Mouse (Mus musculus): ENCODE data around the gene Comtd1. TPM values are rescaled to one million over a fixed set of nuclear protein-coding genes. Genes with fewer than 3 reads are reported as not detected.

The Comtd1 gene
- 10 to 100 TPM in 22 of 26 experiments, 1 to 10 TPM in 4; 5.4 to 30.4 (median 18.9) TPM for total RNA-seq (2018; cell fraction: chromatin; rRNA removed)
- 10 to 100 TPM; 26.9 to 54.3 (median 43.4) TPM for total RNA-seq (2018; cell fraction: cytosol; rRNA removed)
- total RNA-seq (2018; cell fraction: nucleus; rRNA removed): 10 to 100 TPM in 25 of 26 experiments, 1 to 10 TPM in 1; 9.2 to 42.0 (median 25.0) TPM
- polyA plus RNA-seq (2018): 7.5 to 38.3 TPM (median 24.5 TPM) in 3 replicates

DNA sequence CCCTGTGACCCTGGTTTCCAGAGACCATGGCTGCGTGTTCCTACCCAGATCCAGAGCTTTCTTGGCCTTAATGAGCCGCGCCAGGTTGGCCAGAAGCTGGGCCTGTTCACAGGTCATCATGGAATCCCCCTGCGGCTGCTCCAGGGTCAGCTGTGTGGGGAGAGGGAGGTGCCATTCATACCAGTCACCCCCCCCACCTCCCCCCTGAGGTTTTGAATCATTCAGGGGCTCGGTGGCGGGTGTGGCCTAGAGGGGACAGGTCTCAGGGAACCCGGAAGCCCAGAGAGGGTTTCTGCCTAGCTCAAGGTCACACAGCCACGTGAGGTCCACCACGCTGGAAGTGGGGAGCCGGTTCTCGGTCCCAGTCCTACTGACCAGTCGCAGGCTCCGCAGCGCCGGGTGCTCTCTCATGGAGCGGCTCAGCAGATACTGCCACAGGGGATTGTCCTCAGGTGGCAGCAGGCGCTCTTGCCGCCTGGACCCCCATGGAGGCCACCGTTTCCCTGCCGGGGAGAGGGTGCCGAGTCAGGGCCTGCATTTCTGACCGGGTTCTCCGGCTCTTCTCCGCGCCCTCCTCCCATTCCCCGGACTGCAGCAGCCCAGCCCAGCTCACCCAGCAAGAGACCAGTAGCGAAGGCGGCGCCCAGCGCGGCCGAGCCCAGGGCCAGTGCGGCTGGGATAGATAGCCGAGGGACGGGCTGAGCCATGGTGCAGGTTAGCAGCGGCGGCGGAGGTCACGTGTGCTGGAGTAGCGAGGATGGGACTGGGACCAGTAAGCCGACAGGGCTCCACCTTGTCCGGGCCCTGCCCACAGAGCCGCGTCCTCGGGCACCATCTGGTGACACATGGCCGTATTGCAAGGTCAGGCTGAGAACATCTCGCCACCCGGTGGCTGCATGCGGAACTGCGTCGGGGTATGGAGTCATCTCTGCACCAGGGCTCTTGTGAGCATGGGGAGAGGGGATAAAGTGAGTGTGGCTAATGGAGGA lies at the start of gene Comtd1:
Gene Comtd1, minus strand, starts transcription at position 812 of the 989 bp plus-strand sequence.
- WGBS (ENCODE audit: missing documents): 1% methylated on average over 51 of the region's 51 CpGs
- peaks cover 25% of the 10 kb centered on the region; the same call in 1 of the 2 replicates for H3K79me2 ChIP-seq (ENCODE audit: inconsistent target)
- peaks cover 29% of the 10 kb centered on the region for H3K36me3 ChIP-seq (ENCODE audit: inconsistent target)
- peak within 1 kb of the TSS; percentile 61 for H3K4me3 ChIP-seq (ENCODE audit: inconsistent target)
- peak within 1 kb of the TSS; percentile 69 for H3K27ac ChIP-seq

DNA sequence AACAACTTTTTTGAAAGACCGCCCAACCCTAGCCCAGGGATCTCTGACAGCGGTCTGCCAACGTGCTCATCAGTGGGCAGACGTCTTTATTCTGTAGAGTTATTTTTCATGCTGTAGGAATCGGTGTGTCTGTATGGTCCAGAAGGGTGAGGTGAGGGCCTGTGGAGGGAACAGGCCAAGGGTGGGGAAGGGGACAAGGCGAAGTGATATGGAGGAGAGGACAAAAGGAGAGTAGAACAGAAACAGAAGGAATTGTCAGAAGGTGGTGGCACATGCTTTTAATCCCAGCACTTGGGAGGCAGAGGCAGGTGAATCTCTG lies 43.5 kb upstream of the Comtd1 start:
- Histone ChIP-seq H3K4me3 (ENCODE audit: inconsistent target) (no peak overlapping the region), H3K27ac (no peak overlapping the region), H3K36me3 (ENCODE audit: inconsistent target) (no peaks in the 10 kb centered on the region), H3K79me2 (ENCODE audit: inconsistent target) (no peaks in the 10 kb centered on the region)
- WGBS (ENCODE audit: missing documents): 96% methylated on average over 6 of the region's 6 CpGs

DNA sequence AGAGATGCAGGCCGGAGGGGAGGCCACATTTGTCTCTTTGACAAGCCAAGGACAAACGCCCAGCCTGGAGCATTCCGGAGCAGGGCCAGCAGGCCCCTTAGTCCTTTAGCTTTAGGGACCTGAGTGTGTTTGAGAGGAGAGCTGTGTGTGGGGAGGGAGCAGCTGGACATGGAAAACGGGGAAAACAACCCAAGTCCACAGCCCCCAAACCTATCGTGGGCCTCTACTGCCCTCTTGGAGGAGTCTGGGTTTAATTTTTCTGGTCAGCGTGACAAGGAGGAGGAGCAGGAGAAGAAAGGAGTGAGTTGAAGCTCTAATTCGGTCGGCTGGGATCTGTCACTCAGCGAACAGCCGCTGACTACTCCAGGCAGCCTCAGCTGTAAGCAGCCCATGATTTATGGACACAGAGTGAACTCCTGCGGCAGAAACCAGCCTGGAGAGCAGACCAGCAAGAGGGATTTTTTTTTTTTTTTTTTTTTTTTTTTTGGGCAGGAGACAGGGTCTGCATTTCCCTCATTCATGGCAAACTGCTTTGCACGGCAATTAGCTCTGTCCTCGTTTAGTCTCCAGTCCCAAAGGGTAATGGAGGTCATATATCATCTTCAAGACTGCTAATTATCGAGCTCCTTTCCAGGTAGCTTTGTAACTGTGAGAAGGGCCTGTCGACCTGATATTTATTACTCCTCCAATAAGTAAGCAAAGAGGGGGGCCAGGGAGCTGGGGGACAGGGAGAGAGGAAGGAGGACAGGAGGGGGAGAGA lies 43.0 kb upstream of the Comtd1 start:
- H3K4me3 ChIP-seq (ENCODE audit: inconsistent target): no peak overlapping the region
- no peaks in the 10 kb centered on the region for H3K36me3 ChIP-seq (ENCODE audit: inconsistent target)
- H3K79me2 ChIP-seq (ENCODE audit: inconsistent target): no peaks in the 10 kb centered on the region
- H3K27ac ChIP-seq: no peak overlapping the region
- 75% methylated on average over 13 of the region's 15 CpGs for WGBS (ENCODE audit: missing documents)

DNA sequence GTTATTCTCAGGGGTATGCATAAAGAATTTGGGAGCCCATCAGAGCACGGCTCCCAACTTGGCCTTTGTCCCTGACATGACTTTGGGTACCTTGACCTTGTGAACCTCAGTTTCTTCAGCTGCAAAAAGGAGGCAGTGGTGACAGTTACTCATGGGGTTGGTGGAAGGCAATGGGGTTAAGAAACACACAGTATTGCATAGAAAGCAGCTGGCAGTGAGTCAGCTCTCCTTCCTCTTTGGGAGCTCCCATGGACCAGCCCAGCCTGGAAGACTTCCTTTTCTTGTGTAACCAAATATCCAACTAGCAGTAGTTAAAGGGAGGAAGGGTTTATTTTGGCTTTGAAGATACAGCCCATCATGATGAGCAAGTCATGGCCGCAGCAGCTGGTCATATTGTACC lies 41.7 kb upstream of the Comtd1 start:
- 27% methylated on average over 2 of the region's 2 CpGs for WGBS (ENCODE audit: missing documents)
- no peaks in the 10 kb centered on the region for H3K79me2 ChIP-seq (ENCODE audit: inconsistent target)
- H3K36me3 ChIP-seq (ENCODE audit: inconsistent target): no peaks in the 10 kb centered on the region
- H3K4me3 ChIP-seq (ENCODE audit: inconsistent target): no peak overlapping the region
- H3K27ac ChIP-seq: peak overlapping the region; percentile 71

DNA sequence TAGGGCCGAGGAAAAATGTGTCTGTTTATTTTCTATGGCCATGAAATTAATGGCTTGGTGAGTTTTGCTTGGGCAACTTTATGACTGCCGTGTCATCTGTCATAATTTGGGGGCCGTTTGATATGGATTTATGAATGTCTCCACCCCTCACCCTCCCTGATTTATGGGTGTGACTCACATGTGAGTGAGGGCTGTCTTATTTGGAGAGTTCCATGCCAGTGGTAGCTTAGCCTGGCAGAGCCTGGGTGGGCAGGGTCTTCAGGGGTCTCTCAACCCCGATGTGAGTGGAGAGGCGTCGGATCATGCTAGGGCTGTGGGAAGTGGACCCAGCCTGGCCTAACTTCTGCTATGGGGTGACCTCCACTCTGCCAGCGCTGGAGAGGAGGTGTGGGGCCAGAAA lies 18.0 kb upstream of the Comtd1 start:
- 93% methylated on average over 7 of the region's 7 CpGs for WGBS (ENCODE audit: missing documents)
- no peaks in the 10 kb centered on the region for H3K36me3 ChIP-seq (ENCODE audit: inconsistent target)
- H3K27ac ChIP-seq: no peak overlapping the region
- H3K4me3 ChIP-seq (ENCODE audit: inconsistent target): no peak overlapping the region
- no peaks in the 10 kb centered on the region for H3K79me2 ChIP-seq (ENCODE audit: inconsistent target)

- Histone ChIP-seq H3K36me3 (ENCODE audit: inconsistent target) (no peaks in the 10 kb centered on the region), H3K4me3 (ENCODE audit: inconsistent target) (no peak overlapping the region), H3K27ac (no peak overlapping the region), H3K79me2 (ENCODE audit: inconsistent target) (no peaks in the 10 kb centered on the region)
- 89% methylated on average over 7 of the region's 7 CpGs for WGBS (ENCODE audit: missing documents)
Observed at GRCm38 (mm10) chr14:21866291-21866690, 17.5 kb upstream of the Comtd1 start.

DNA sequence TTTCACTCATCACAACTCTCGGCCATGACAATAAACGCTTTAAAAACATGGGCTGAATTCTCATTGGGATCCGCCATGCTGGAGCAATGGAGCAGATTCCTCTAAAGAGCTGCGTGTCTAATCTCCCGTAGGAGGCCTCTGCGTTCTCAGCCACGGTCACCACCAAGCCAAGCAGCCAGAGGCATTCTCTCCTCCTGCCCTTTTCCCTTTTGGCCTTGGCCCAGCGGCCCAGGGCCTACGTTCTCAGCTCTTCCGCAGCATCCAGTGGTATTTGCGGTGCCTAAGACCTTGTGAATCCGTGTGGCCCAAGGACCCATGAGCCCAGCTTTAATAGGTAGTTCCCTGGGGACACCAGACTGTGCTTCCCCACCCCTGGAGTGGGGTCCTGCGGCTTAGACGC lies 8.1 kb upstream of the Comtd1 start:
- no peaks in the 10 kb centered on the region for H3K36me3 ChIP-seq (ENCODE audit: inconsistent target)
- no peak overlapping the region for H3K4me3 ChIP-seq (ENCODE audit: inconsistent target)
- no peak overlapping the region for H3K27ac ChIP-seq
- 100% methylated on average over 9 of the region's 14 CpGs for WGBS (ENCODE audit: missing documents)
- H3K79me2 ChIP-seq (ENCODE audit: inconsistent target): no peaks in the 10 kb centered on the region

DNA sequence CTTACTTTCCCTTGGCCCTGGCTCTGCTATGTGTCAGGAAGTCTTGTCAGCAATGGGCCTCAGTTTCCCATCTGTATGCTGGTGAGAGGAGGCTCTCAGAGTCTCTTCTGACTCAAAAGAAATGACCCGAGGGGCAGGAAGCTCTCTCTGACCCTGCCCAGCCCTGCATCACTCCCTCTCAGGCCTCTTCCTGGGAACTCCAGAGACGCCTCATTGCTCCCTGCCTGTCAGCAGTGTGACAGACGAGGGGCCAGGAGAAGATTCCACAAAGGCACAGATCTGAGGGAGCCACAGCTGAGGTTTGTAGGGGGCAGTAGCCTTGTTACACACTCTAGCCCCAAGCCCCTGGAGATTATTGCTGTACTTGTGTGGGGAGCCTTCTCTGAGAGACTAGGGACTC lies 7.2 kb upstream of the Comtd1 start:
- WGBS (ENCODE audit: missing documents): 88% methylated on average over 3 of the region's 3 CpGs
- H3K36me3 ChIP-seq (ENCODE audit: inconsistent target): no peaks in the 10 kb centered on the region
- H3K4me3 ChIP-seq (ENCODE audit: inconsistent target): no peak overlapping the region
- no peak overlapping the region for H3K27ac ChIP-seq
- H3K79me2 ChIP-seq (ENCODE audit: inconsistent target): no peaks in the 10 kb centered on the region

- 67% methylated on average over 9 of the region's 9 CpGs for WGBS (ENCODE audit: missing documents)
- H3K79me2 ChIP-seq (ENCODE audit: inconsistent target): no peaks in the 10 kb centered on the region
- no peaks in the 10 kb centered on the region for H3K36me3 ChIP-seq (ENCODE audit: inconsistent target)
- H3K4me3 ChIP-seq (ENCODE audit: inconsistent target): no peak overlapping the region
- no peak overlapping the region for H3K27ac ChIP-seq
Observed at GRCm38 (mm10) chr14:21854271-21854670, 5.5 kb upstream of the Comtd1 start.

DNA sequence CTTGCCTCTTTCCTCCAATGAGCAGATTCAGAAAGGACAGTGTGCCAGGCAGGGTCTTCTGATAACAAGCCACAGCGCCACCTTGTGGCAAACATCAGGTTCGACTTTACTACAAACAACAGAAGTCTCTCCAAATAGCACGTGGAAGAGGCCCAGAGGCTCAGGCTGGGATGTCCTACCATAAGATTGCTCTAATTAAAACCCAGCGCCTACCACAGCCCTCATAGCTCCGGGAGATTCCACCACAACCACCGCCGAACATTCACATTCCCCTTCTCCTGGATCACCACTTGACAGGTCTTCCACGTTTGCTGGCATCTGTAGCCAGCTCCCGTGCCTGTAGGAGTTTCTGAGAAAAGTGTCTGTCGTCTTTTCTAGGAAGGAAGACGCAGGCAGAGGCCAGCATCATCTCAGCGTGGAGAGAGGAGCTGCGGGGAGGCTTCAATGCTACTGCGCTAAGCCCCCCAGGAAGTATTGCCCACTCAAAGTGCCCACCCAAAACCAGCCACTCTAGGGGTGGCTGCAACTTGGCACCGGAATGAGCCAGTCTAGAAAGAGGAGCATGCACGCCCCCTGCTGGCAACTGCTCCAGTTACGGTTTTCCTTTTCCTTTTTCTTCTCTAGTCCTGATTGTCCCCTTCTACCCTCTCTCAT lies 4.8 kb upstream of the Comtd1 start:
- 4% methylated on average over 17 of the region's 17 CpGs for WGBS (ENCODE audit: missing documents)
- Histone ChIP-seq H3K79me2 (ENCODE audit: inconsistent target) (no peaks in the 10 kb centered on the region), H3K4me3 (ENCODE audit: inconsistent target) (no peak overlapping the region), H3K36me3 (ENCODE audit: inconsistent target) (no peaks in the 10 kb centered on the region), H3K27ac (no peak overlapping the region)

GRCm38 (mm10) chr14:21851996-21852791 lies 3.4 kb upstream of the Comtd1 start:
- no peak overlapping the region for H3K27ac ChIP-seq
- H3K4me3 ChIP-seq (ENCODE audit: inconsistent target): no peak overlapping the region
- WGBS (ENCODE audit: missing documents): 40% methylated on average over 16 of the region's 16 CpGs
- H3K36me3 ChIP-seq (ENCODE audit: inconsistent target): no peaks in the 10 kb centered on the region
- H3K79me2 ChIP-seq (ENCODE audit: inconsistent target): peaks cover 4% of the 10 kb centered on the region; the same call in 1 of the 2 replicates

GRCm38 (mm10) chr14:21850419-21851127 lies 1.8 kb upstream of the Comtd1 start:
- WGBS (ENCODE audit: missing documents): 95% methylated on average over 24 of the region's 24 CpGs
- Histone ChIP-seq H3K36me3 (ENCODE audit: inconsistent target) (peaks cover 8% of the 10 kb centered on the region), H3K79me2 (ENCODE audit: inconsistent target) (peaks cover 4% of the 10 kb centered on the region; the same call in 1 of the 2 replicates), H3K27ac (no peak overlapping the region), H3K4me3 (ENCODE audit: inconsistent target) (no peak overlapping the region)
